Mouse (Mus musculus) ES-E14 (cell line): Measurements from ENCODE around the gene Hdac11.

Source experiments
- CHD2 ChIP-seq: IDR thresholded peaks from 2 replicates; pipeline ENCODE4 v1.6.1; 2014; ENCODE audit warnings: mild to moderate bottlenecking, low read depth, low read length, inconsistent platforms
- ZNF384 ChIP-seq: IDR thresholded peaks from 2 replicates; pipeline ENCODE4 v1.6.1; 2012; ENCODE audit warnings: low read depth, low read length, inconsistent platforms

GRCm38 (mm10) chr6:91180767-91181171 is 24.3 kb downstream of the Hdac11 start:
- no peak for TF ChIP-seq CHD2
- TF ChIP-seq ZNF384, result no peak
